Mouse (Mus musculus) heart, adult 2 months (tissue): ENCODE data around the gene Ndufa8. TPM values are rescaled to one million over a fixed set of nuclear protein-coding genes. Genes with fewer than 3 reads are reported as not detected.
A peak's percentile ranks its signal among the peaks of the same experiment; 100 is the strongest.

Experiments used
- DNase-seq, 2 experiments: peaks; one replicate each; pipeline ENCODE4 v3.0.0; 2021
- H3K27ac ChIP-seq: fragments of 200-600 bp; 2 replicates; pipeline ENCODE4 v1.8.1; 2022
- H3K27me3 ChIP-seq: fragments of 200-500 bp; 2 replicates; pipeline ENCODE4 v1.6.1; 2012; ENCODE audit warnings: mild to moderate bottlenecking, low read length, inconsistent platforms, mixed read lengths; ENCODE audit not compliant: control insufficient read depth, insufficient read depth
- H3K36me3 ChIP-seq: fragments of 200-500 bp; 2 replicates; pipeline ENCODE4 v1.6.1; 2012; ENCODE audit warnings: low read length, inconsistent platforms; ENCODE audit not compliant: control insufficient read depth, insufficient read depth
- H3K4me1 ChIP-seq: fragments of 200-500 bp; 2 replicates; pipeline ENCODE4 v1.6.1; 2011; ENCODE audit warnings: low read length; ENCODE audit not compliant: control insufficient read depth, insufficient read depth
- H3K4me3 ChIP-seq: fragments of 200-600 bp; 2 replicates; pipeline ENCODE4 v1.8.1; 2022
- H3K79me2 ChIP-seq: fragments of 200-500 bp; replicated peaks from 2 replicates; pipeline ENCODE4 v1.6.1; 2012; ENCODE audit warnings: mild to moderate bottlenecking, inconsistent platforms, low read length, moderate library complexity, mixed read lengths; ENCODE audit not compliant: control insufficient read depth, insufficient read depth
- H3K9ac ChIP-seq: fragments of 200-500 bp; 2 replicates; pipeline ENCODE4 v1.6.1; 2012; ENCODE audit warnings: low read depth, mild to moderate bottlenecking, control low read depth, inconsistent platforms, low read length, mixed read lengths
- CTCF ChIP-seq: fragments of 200-600 bp; IDR thresholded peaks from 2 replicates; pipeline ENCODE4 v1.8.1; 2022; ENCODE audit warnings: antibody characterized with exemption, mild to moderate bottlenecking, moderate library complexity
- EP300 ChIP-seq: fragments of 200-500 bp; IDR thresholded peaks from 2 replicates; pipeline ENCODE4 v1.6.1; 2011; ENCODE audit warnings: low read depth, low read length, control low read depth; ENCODE audit not compliant: insufficient read depth
- POLR2A ChIP-seq: fragments of 200-500 bp; IDR thresholded peaks from 2 replicates; pipeline ENCODE4 v1.6.1; 2011; ENCODE audit warnings: mild to moderate bottlenecking, low read depth, low read length, control low read depth; ENCODE audit not compliant: insufficient read depth
- WGBS: fragments of 180-500 bp; shearing (Covaris S2); methylation state at CpG from one replicate; pipeline ENCODE4 v1.1.7; 2018; 5-methylcytosine and 5-hydroxymethylcytosine counted together
- intact Hi-C: fragments of 180-260 bp; cut with DNase I; formaldehyde crosslinking; loops from one replicate; pipeline ENCODE4 v1.15.1; 2025
- polyA plus RNA-seq: library from polyadenylated mRNA; depleted of rRNA; stranded (reverse); fragments of >200 nt; gene quantifications from 2 replicates; pipeline ENCODE4 v1.2.3, GENCODE M21; 2012; rRNA removed
- total RNA-seq, 2 experiments: library from RNA; stranded (reverse); gene quantifications; 2 replicates each; pipeline ENCODE4 v1.2.3; 2021

Gene Ndufa8
- total and polyA plus RNA-seq, 3 experiments: 431 to 690 (median 605) TPM

- Histone ChIP-seq H3K4me1 (peaks cover 13% of the 10 kb centered on the region), H3K27me3 (no peaks in the 10 kb centered on the region), H3K9ac (no peak overlapping the region), H3K4me3 (no peak overlapping the region), H3K79me2 (no peaks in the 10 kb centered on the region), H3K27ac (peak overlapping the region; percentile 58), H3K36me3 (no peaks in the 10 kb centered on the region)
- TF ChIP-seq CTCF: no peak
- TF ChIP-seq POLR2A: no peak
- WGBS: 64% methylated on average over 2 of the region's 2 CpGs
- intact Hi-C loops: no loop called here
- DNase-seq: no peak
Observed at GRCm38 (mm10) chr2:35996753-35997152, 52.5 kb downstream of the Ndufa8 start.

- Histone ChIP-seq H3K27ac (peak overlapping the region; percentile 72), H3K36me3 (no peaks in the 10 kb centered on the region), H3K79me2 (no peaks in the 10 kb centered on the region), H3K4me1 (peaks cover 13% of the 10 kb centered on the region), H3K4me3 (no peak overlapping the region), H3K27me3 (no peaks in the 10 kb centered on the region), H3K9ac (no peak overlapping the region)
- WGBS: 40% methylated on average over 6 of the region's 6 CpGs
- intact Hi-C loops: no loop called here
- TF ChIP-seq EP300 (peak; percentile 95), CTCF (no peak), POLR2A (0 out of 2 replicates have a peak, but pooled peaks have one; percentile 12)
- DNase-seq: peak in 1 of 2 experiments; percentile 60
Observed at GRCm38 (mm10) chr2:35994303-35994702, 54.9 kb downstream of the Ndufa8 start.

- TF ChIP-seq CTCF (no peak), EP300 (no peak), POLR2A (no peak)
- peak overlapping the region; percentile 33 for H3K27ac ChIP-seq
- intact Hi-C loops: no loop called here
Observed at GRCm38 (mm10) chr2:35993481-35993880, 55.7 kb downstream of the Ndufa8 start.

GRCm38 (mm10) chr2:35992259-35992658 lies 56.9 kb downstream of the Ndufa8 start:
- no peak overlapping the region for H3K27ac ChIP-seq
- no peak for DNase-seq

More at GRCm38 (mm10) chr2:35993481-35993880, 55.7 kb downstream of the Ndufa8 start:
- Histone ChIP-seq H3K79me2 (no peaks in the 10 kb centered on the region), H3K9ac (no peak overlapping the region), H3K4me3 (no peak overlapping the region), H3K4me1 (peaks cover 11% of the 10 kb centered on the region), H3K27me3 (no peaks in the 10 kb centered on the region), H3K36me3 (no peaks in the 10 kb centered on the region)
- WGBS: 84% methylated on average over 2 of the region's 2 CpGs
- DNase-seq: no peak

More at GRCm38 (mm10) chr2:35992259-35992658, 56.9 kb downstream of the Ndufa8 start:
- TF ChIP-seq CTCF (no peak), EP300 (no peak), POLR2A (no peak)
- no peak overlapping the region for H3K4me3 ChIP-seq
- H3K36me3 ChIP-seq: no peaks in the 10 kb centered on the region
- H3K4me1 ChIP-seq: peaks cover 11% of the 10 kb centered on the region
- no peaks in the 10 kb centered on the region for H3K27me3 ChIP-seq
- intact Hi-C loops: no loop called here
- no peaks in the 10 kb centered on the region for H3K79me2 ChIP-seq
- H3K9ac ChIP-seq: no peak overlapping the region
- 89% methylated on average over 3 of the region's 3 CpGs for whole genome bisulfite sequencing

Other genes starting within 250 kb of the Ndufa8 start
- gene Ttll11, start 69.5 kb downstream of the Ndufa8 start, total RNA-seq: 1 to 10 TPM; 1.5 to 2.2 TPM
- 1.2 and 2.8 TPM in 2 replicates for gene Ttll11, start 69.5 kb downstream of the Ndufa8 start, polyA plus RNA-seq
- gene Morn5, start 52 bp upstream of the Ndufa8 start, total RNA-seq: not detected
- gene Morn5, start 52 bp upstream of the Ndufa8 start, polyA plus RNA-seq: 0.61 and 0.73 TPM in 2 replicates
- 1 to 10 TPM; 2.0 to 4.7 TPM for gene Lhx6, start 56.0 kb upstream of the Ndufa8 start, total RNA-seq
- 2.7 and 3.2 TPM in 2 replicates for gene Lhx6, start 56.0 kb upstream of the Ndufa8 start, polyA plus RNA-seq
- 10 to 100 TPM; 36.2 to 46.8 TPM for gene Mrrf, start 87.0 kb upstream of the Ndufa8 start, total RNA-seq
- 70.1 and 71.7 TPM in 2 replicates for gene Mrrf, start 87.0 kb upstream of the Ndufa8 start, polyA plus RNA-seq
- gene Rbm18, start 87.4 kb upstream of the Ndufa8 start, total RNA-seq: 10 to 100 TPM; 31.7 to 33.9 TPM
- gene Rbm18, start 87.4 kb upstream of the Ndufa8 start, polyA plus RNA-seq: 15.4 and 33.0 TPM in 2 replicates
- 10 to 100 TPM; 14.4 to 15.8 TPM for gene Ptgs1, start 181.0 kb upstream of the Ndufa8 start, total RNA-seq
- gene Ptgs1, start 181.0 kb upstream of the Ndufa8 start, polyA plus RNA-seq: 20.0 and 22.3 TPM in 2 replicates